Mouse (Mus musculus) ES-Bruce4 (cell line): ENCODE measurements around the gene Smg1. TPM values are rescaled to one million over a fixed set of nuclear protein-coding genes. Genes with fewer than 3 reads are reported as not detected.

Source experiments
- H3K27ac ChIP-seq: 2 replicates; pipeline ENCODE4 v1.5.1; 2012; ENCODE audit warnings: low read length, inconsistent platforms; ENCODE audit not compliant: insufficient read depth
- H3K27me3 ChIP-seq: 2 replicates; pipeline ENCODE4 v1.6.1; 2012; ENCODE audit warnings: mild to moderate bottlenecking, low read length, inconsistent platforms; ENCODE audit not compliant: control insufficient read depth, poor library complexity, insufficient read depth, severe bottlenecking
- H3K36me3 ChIP-seq: 2 replicates; pipeline ENCODE4 v1.6.1; 2012; ENCODE audit warnings: inconsistent platforms, mild to moderate bottlenecking, low read length, moderate library complexity; ENCODE audit not compliant: control insufficient read depth, poor library complexity, insufficient read depth, severe bottlenecking
- H3K4me1 ChIP-seq: one replicate; pipeline ENCODE4 v1.8.1; 2011; ENCODE audit warnings: low read length; ENCODE audit not compliant: control insufficient read depth, insufficient read depth
- H3K4me3 ChIP-seq: 2 replicates; pipeline ENCODE4 v1.5.1; 2011; ENCODE audit warnings: low read depth, mild to moderate bottlenecking, low read length
- H3K9ac ChIP-seq: 2 replicates; pipeline ENCODE4 v1.6.1; 2012; ENCODE audit warnings: low read depth, mild to moderate bottlenecking, inconsistent platforms; ENCODE audit not compliant: poor library complexity, severe bottlenecking
- H3K9me3 ChIP-seq: replicated peaks from 2 replicates; pipeline ENCODE4 v1.6.1; 2012; ENCODE audit warnings: mild to moderate bottlenecking, low read length, inconsistent platforms; ENCODE audit not compliant: control insufficient read depth, poor library complexity, insufficient read depth, severe bottlenecking
- CTCF ChIP-seq: IDR thresholded peaks from one replicate; pipeline ENCODE4 v1.8.1; 2011; ENCODE audit warnings: low read depth, low read length
- EP300 ChIP-seq: IDR thresholded peaks from 2 replicates; pipeline ENCODE4 v1.6.1; 2011; ENCODE audit warnings: low read depth, low read length; ENCODE audit not compliant: insufficient read depth
- POLR2A ChIP-seq: IDR thresholded peaks from one replicate; pipeline ENCODE4 v1.8.1; 2011; ENCODE audit warnings: low read length; ENCODE audit not compliant: insufficient read depth
- polyA plus RNA-seq: library from polyadenylated mRNA; stranded (reverse); fragments of >200 nt; gene quantifications from 2 replicates; pipeline ENCODE4 v1.2.4, GENCODE M21; 2011; ENCODE audit warnings: low read depth; ENCODE audit not compliant: missing spikeins, insufficient read depth, insufficient read length

Smg1 gene
- polyA plus RNA-seq, 1 experiment, result 90.8 TPM

GRCm38 (mm10) chr7:118262409-118262808 is 18.9 kb upstream of the Smg1 start:
- TF ChIP-seq CTCF (no peak), POLR2A (no peak), EP300 (no peak)
- no peak overlapping the region for H3K27ac ChIP-seq
- H3K27me3 ChIP-seq, result no peaks in the 10 kb centered on the region
- H3K4me3 ChIP-seq, result no peak overlapping the region
- H3K9me3 ChIP-seq, result 0 out of 2 replicates have a peak, but pooled peaks cover under 1% of the 10 kb centered on the region
- no peak overlapping the region for H3K9ac ChIP-seq
- H3K36me3 ChIP-seq, result no peaks in the 10 kb centered on the region
- peaks cover 2% of the 10 kb centered on the region for H3K4me1 ChIP-seq

DNA sequence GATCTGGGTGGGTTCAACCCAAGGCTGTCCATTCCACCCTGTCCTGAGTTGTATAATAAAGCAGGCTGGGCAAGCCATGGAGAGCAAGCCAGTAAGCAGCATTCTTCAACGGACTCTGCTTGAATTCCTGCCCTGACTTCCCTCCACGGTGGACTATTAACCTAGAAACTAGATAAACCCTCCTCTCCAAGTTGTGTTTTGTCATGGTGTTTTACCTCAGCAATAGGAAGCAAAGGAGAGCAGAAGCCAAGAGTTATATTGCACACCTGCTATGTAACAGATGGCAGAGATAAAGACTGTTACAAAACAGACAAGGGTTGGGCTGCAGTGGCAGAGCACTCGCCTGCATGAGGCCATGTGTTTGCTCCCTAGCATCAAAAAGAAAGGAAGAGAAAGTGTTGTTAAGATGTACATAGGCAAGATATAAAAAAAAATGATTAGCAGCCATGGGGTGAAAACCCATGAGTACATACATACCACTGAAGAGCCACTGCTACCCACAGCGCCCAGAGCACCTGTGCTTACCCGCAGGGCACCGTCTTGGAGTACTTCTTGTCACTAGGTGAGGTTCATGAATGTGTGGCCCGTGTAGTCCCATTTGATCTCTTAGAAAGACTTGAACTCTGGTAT is 16.3 kb upstream of the Smg1 start:
- TF ChIP-seq EP300 (no peak), CTCF (no peak), POLR2A (no peak)
- Histone ChIP-seq H3K4me1 (peaks cover 2% of the 10 kb centered on the region), H3K9ac (no peak overlapping the region)

DNA sequence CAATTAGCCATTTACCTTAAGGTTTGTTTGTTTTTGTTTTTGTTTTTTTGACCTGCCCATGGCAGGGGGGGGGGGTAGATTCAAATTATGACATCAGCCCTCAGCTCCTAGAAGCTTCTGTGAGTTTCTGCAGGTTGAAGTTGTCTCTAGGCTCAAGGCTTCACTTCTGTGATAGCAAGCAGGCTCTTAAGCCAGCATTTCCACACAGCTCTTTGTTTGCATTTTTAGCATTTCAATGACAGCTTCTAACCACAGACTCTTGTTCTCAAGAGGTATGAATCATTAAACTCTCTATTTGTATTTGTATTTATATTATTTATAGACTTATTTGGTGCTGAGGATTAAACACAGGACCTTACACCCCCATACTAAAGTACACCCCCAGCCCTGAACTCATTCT is 15.0 kb upstream of the Smg1 start:
- Histone ChIP-seq H3K36me3 (no peaks in the 10 kb centered on the region), H3K27me3 (no peaks in the 10 kb centered on the region), H3K27ac (no peak overlapping the region), H3K4me3 (no peak overlapping the region), H3K9me3 (no peaks in the 10 kb centered on the region), H3K4me1 (peaks cover 2% of the 10 kb centered on the region), H3K9ac (no peak overlapping the region)
- TF ChIP-seq POLR2A, result no peak
- no peak for TF ChIP-seq CTCF
- TF ChIP-seq EP300, result no peak

More for the DNA sequence above, 16.3 kb upstream of the Smg1 start:
- no peaks in the 10 kb centered on the region for H3K27me3 ChIP-seq
- no peaks in the 10 kb centered on the region for H3K36me3 ChIP-seq
- H3K27ac ChIP-seq, result no peak overlapping the region
- H3K4me3 ChIP-seq, result no peak overlapping the region
- no peaks in the 10 kb centered on the region for H3K9me3 ChIP-seq

GRCm38 (mm10) chr7:118256740-118257139 is 13.3 kb upstream of the Smg1 start:
- H3K27me3 ChIP-seq, result no peaks in the 10 kb centered on the region
- no peak overlapping the region for H3K9ac ChIP-seq
- no peaks in the 10 kb centered on the region for H3K36me3 ChIP-seq
- H3K27ac ChIP-seq, result no peak overlapping the region
- TF ChIP-seq POLR2A, result no peak
- TF ChIP-seq CTCF, result no peak
- TF ChIP-seq EP300, result no peak
- no peak overlapping the region for H3K4me3 ChIP-seq
- H3K4me1 ChIP-seq, result peaks cover 7% of the 10 kb centered on the region
- H3K9me3 ChIP-seq, result no peaks in the 10 kb centered on the region

DNA sequence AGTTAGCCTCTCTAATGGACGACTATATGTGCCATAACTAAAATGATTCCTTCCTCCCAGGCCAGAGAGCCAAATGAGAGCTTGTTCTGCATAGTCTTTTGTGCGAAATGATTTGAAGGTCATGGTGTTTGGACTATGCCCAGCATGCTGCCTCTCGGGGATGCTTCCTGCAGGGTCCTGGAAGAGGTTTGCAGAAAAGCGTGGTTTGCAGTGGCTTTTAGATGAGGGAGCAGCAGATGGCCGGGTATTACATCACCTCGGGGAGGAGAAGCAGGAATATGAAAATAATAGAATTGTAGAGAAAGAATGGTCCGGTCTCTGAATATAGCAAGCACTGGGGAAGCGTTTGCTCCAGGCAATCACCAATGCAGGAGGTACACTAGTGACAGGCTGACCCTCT is 11.0 kb upstream of the Smg1 start:
- Histone ChIP-seq H3K9ac (no peak overlapping the region), H3K4me1 (peaks cover 9% of the 10 kb centered on the region), H3K27ac (no peak overlapping the region), H3K9me3 (no peaks in the 10 kb centered on the region), H3K36me3 (no peaks in the 10 kb centered on the region), H3K27me3 (no peaks in the 10 kb centered on the region), H3K4me3 (no peak overlapping the region)
- TF ChIP-seq POLR2A (no peak), CTCF (no peak), EP300 (no peak)

- Histone ChIP-seq H3K27me3 (no peaks in the 10 kb centered on the region), H3K4me3 (no peak overlapping the region), H3K4me1 (peaks cover 9% of the 10 kb centered on the region), H3K27ac (no peak overlapping the region), H3K9ac (no peak overlapping the region), H3K36me3 (no peaks in the 10 kb centered on the region), H3K9me3 (no peaks in the 10 kb centered on the region)
- TF ChIP-seq POLR2A (no peak), CTCF (no peak), EP300 (no peak)
Observed at GRCm38 (mm10) chr7:118254015-118254414, 10.5 kb upstream of the Smg1 start.
